Mouse (Mus musculus) thymus, adult 2 months (tissue): Measurements from ENCODE around the gene Alcam.

Experiments used
- CTCF ChIP-seq: fragments of 200-500 bp; IDR thresholded peaks from 2 replicates; pipeline ENCODE4 v1.5.1; 2012; ENCODE audit warnings: mild to moderate bottlenecking, control low read depth, low read length, moderate library complexity, borderline replicate concordance; ENCODE audit not compliant: control insufficient read depth, poor library complexity, insufficient read depth; ENCODE audit errors: extremely low read depth
- POLR2A ChIP-seq: fragments of 200-500 bp; IDR thresholded peaks from 2 replicates; pipeline ENCODE4 v1.6.1; 2012; ENCODE audit warnings: mild to moderate bottlenecking, low read length, control low read depth, moderate library complexity; ENCODE audit not compliant: control insufficient read depth, poor library complexity, insufficient read depth; ENCODE audit errors: extremely low read depth

DNA sequence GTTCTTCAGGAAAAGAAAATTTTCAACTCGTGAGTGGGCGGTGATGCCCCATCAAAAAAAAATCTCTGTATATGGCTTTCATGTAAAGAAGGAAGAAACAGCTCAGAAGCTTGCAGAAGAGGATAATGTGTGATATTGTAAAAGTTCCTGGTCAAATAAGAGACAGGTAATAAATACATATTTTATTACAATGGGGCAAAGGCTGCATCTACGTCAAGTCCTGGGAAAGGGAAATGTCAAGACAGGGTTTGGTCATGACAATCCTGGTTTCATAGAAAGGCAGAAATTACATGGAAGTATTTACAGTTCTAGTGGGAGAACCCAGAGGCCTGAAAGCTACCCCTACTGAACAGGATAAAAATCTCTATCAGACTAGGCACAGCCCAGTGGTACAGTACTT lies 7.9 kb downstream of the Alcam start:
- TF ChIP-seq CTCF, result no peak
- TF ChIP-seq POLR2A, result no peak
